Mouse (Mus musculus): Measurements from ENCODE around the gene Nfic. TPM values are rescaled to one million over a fixed set of nuclear protein-coding genes. Genes with fewer than 3 reads are reported as not detected.
"Not testable (repeated sequence)": the region's sequence is repeated elsewhere in the genome, so short reads cannot be mapped to it uniquely, and the experiment has no call there.

Gene Nfic
- polyA plus RNA-seq, 1 experiment from 2014 or later: 8.7 TPM

GRCm38 (mm10) chr10:81450641-81451364, 4.6 kb downstream of the Nfic start:
- DNase-seq (ENCODE audit: low spot score): peak; percentile 10
- Histone ChIP-seq H3K4me1 (peaks cover 7% of the 10 kb centered on the region; the same call in 1 of the 2 replicates), H3K9me3 (replicated peaks) (no peaks in the 10 kb centered on the region), H3K4me3 (no peak overlapping the region), H3K27ac (replicated peaks) (no peak overlapping the region), H3K27me3 (ENCODE audit: low read depth, poor library complexity, severe bottlenecking) (peaks cover 59% of the 10 kb centered on the region), H3K36me3 (no peaks in the 10 kb centered on the region)
- WGBS: 63% methylated on average over 9 of the region's 9 CpGs

GRCm38 (mm10) chr10:81450140-81450539, 5.3 kb downstream of the Nfic start:
- peaks cover 52% of the 10 kb centered on the region for H3K27me3 ChIP-seq (ENCODE audit: low read depth, poor library complexity, severe bottlenecking)
- H3K9me3 ChIP-seq (replicated peaks): no peaks in the 10 kb centered on the region
- no peak overlapping the region for H3K27ac ChIP-seq (replicated peaks)
- no peaks in the 10 kb centered on the region for H3K36me3 ChIP-seq
- DNase-seq (ENCODE audit: low spot score): peak; percentile 83
- 1% methylated on average over 7 of the region's 7 CpGs for WGBS
- H3K4me3 ChIP-seq: no peak overlapping the region
- H3K4me1 ChIP-seq: peaks cover 7% of the 10 kb centered on the region; the same call in 1 of the 2 replicates

- H3K4me1 ChIP-seq; H3K36me3 ChIP-seq; H3K27me3 ChIP-seq (ENCODE audit: low read depth, poor library complexity, severe bottlenecking); H3K27ac ChIP-seq (replicated peaks); H3K4me3 ChIP-seq; DNase-seq (ENCODE audit: low spot score); H3K9me3 ChIP-seq (replicated peaks): not testable (repeated sequence)
- WGBS: 32% methylated on average over 2 of the region's 2 CpGs
These were observed 9.9 kb downstream of the Nfic start for GRCm38 (mm10) chr10:81445516-81445915.

- Histone ChIP-seq H3K9me3 (replicated peaks) (no peaks in the 10 kb centered on the region), H3K4me1 (no peaks in the 10 kb centered on the region), H3K27me3 (ENCODE audit: low read depth, poor library complexity, severe bottlenecking) (peaks cover 10% of the 10 kb centered on the region; the same call in 1 of the 2 replicates), H3K27ac (replicated peaks) (no peak overlapping the region), H3K36me3 (no peaks in the 10 kb centered on the region), H3K4me3 (no peak overlapping the region)
- DNase-seq (ENCODE audit: low spot score): no peak
These were observed 14.4 kb downstream of the Nfic start for GRCm38 (mm10) chr10:81441019-81441418.

GRCm38 (mm10) chr10:81435436-81435835, 20.0 kb downstream of the Nfic start:
- Histone ChIP-seq H3K4me3 (no peak overlapping the region), H3K4me1 (peaks cover 30% of the 10 kb centered on the region), H3K9me3 (replicated peaks) (no peaks in the 10 kb centered on the region), H3K27ac (replicated peaks) (no peak overlapping the region), H3K36me3 (no peaks in the 10 kb centered on the region), H3K27me3 (ENCODE audit: low read depth, poor library complexity, severe bottlenecking) (peaks cover 59% of the 10 kb centered on the region)
- 84% methylated on average over 3 of the region's 3 CpGs for WGBS
- DNase-seq (ENCODE audit: low spot score): no peak

- H3K27ac ChIP-seq (replicated peaks): no peak overlapping the region
- peaks cover 35% of the 10 kb centered on the region for H3K4me1 ChIP-seq
- peak; percentile 11 for DNase-seq (ENCODE audit: low spot score)
- H3K4me3 ChIP-seq: no peak overlapping the region
- no peaks in the 10 kb centered on the region for H3K36me3 ChIP-seq
- H3K9me3 ChIP-seq (replicated peaks): no peaks in the 10 kb centered on the region
- H3K27me3 ChIP-seq (ENCODE audit: low read depth, poor library complexity, severe bottlenecking): peaks cover 60% of the 10 kb centered on the region
- WGBS: 67% methylated on average over 15 of the region's 15 CpGs
These were observed 20.8 kb downstream of the Nfic start for GRCm38 (mm10) chr10:81434361-81435263.

GRCm38 (mm10) chr10:81433541-81434289, 21.7 kb downstream of the Nfic start:
- peaks cover 68% of the 10 kb centered on the region for H3K27me3 ChIP-seq (ENCODE audit: low read depth, poor library complexity, severe bottlenecking)
- no peaks in the 10 kb centered on the region for H3K9me3 ChIP-seq (replicated peaks)
- H3K27ac ChIP-seq (replicated peaks): 0 out of 2 replicates have a peak overlapping the region, but pooled peaks have one; percentile 55
- peak; percentile 11 for DNase-seq (ENCODE audit: low spot score)
- 0 out of 2 replicates have a peak overlapping the region, but pooled peaks have one; percentile 40 for H3K4me3 ChIP-seq
- peaks cover 40% of the 10 kb centered on the region for H3K4me1 ChIP-seq
- H3K36me3 ChIP-seq: no peaks in the 10 kb centered on the region
- 83% methylated on average over 26 of the region's 26 CpGs for WGBS

GRCm38 (mm10) chr10:81432868-81433262, 22.6 kb downstream of the Nfic start:
- H3K4me3 ChIP-seq: peak overlapping the region; percentile 40
- WGBS: 5% methylated on average over 17 of the region's 17 CpGs

GRCm38 (mm10) chr10:81432169-81432867, 23.1 kb downstream of the Nfic start:
- WGBS: 68% methylated on average over 21 of the region's 21 CpGs
- Histone ChIP-seq H3K4me1 (peaks cover 40% of the 10 kb centered on the region), H3K9me3 (replicated peaks) (no peaks in the 10 kb centered on the region), H3K27ac (replicated peaks) (no peak overlapping the region), H3K4me3 (peak overlapping the region; percentile 40; the same call in 1 of the 2 replicates), H3K36me3 (no peaks in the 10 kb centered on the region), H3K27me3 (ENCODE audit: low read depth, poor library complexity, severe bottlenecking) (peaks cover 82% of the 10 kb centered on the region)
- DNase-seq (ENCODE audit: low spot score): peak; percentile 12

More at GRCm38 (mm10) chr10:81432868-81433262, 22.6 kb downstream of the Nfic start:
- H3K4me1 ChIP-seq: peaks cover 40% of the 10 kb centered on the region
- no peaks in the 10 kb centered on the region for H3K9me3 ChIP-seq (replicated peaks)
- H3K36me3 ChIP-seq: no peaks in the 10 kb centered on the region
- peak; percentile 83 for DNase-seq (ENCODE audit: low spot score)
- peak overlapping the region; percentile 55 for H3K27ac ChIP-seq (replicated peaks)
- H3K27me3 ChIP-seq (ENCODE audit: low read depth, poor library complexity, severe bottlenecking): peaks cover 77% of the 10 kb centered on the region

- Histone ChIP-seq H3K27me3 (ENCODE audit: low read depth, poor library complexity, severe bottlenecking) (peaks cover 85% of the 10 kb centered on the region), H3K27ac (replicated peaks) (peak overlapping the region; percentile 94), H3K4me1 (peaks cover 47% of the 10 kb centered on the region), H3K4me3 (peak overlapping the region; percentile 81), H3K9me3 (replicated peaks) (no peaks in the 10 kb centered on the region), H3K36me3 (no peaks in the 10 kb centered on the region)
- peak; percentile 35 for DNase-seq (ENCODE audit: low spot score)
- 13% methylated on average over 15 of the region's 15 CpGs for WGBS
These were observed 23.8 kb downstream of the Nfic start for GRCm38 (mm10) chr10:81431526-81432168.

GRCm38 (mm10) chr10:81430831-81431525, 24.5 kb downstream of the Nfic start:
- Histone ChIP-seq H3K4me3 (peak overlapping the region; percentile 81), H3K27me3 (ENCODE audit: low read depth, poor library complexity, severe bottlenecking) (peaks cover 85% of the 10 kb centered on the region), H3K4me1 (peaks cover 54% of the 10 kb centered on the region), H3K9me3 (replicated peaks) (no peaks in the 10 kb centered on the region), H3K36me3 (no peaks in the 10 kb centered on the region), H3K27ac (replicated peaks) (peak overlapping the region; percentile 94)
- 2% methylated on average over 64 of the region's 70 CpGs for WGBS
- DNase-seq (ENCODE audit: low spot score): peak; percentile 40
